Mouse (Mus musculus): ENCODE results near the gene Ttc38. TPM values are rescaled to one million over a fixed set of nuclear protein-coding genes. Genes with fewer than 3 reads are reported as not detected.

The Ttc38 gene
- polyA plus RNA-seq (2012; rRNA removed) (5.0 and 5.9 TPM in 2 replicates), polyA plus RNA-seq (2014; fragmentation: Nextera tagmentation; extraction: Ambion mirVana) (6.9 and 7.6 TPM in 2 replicates)

DNA sequence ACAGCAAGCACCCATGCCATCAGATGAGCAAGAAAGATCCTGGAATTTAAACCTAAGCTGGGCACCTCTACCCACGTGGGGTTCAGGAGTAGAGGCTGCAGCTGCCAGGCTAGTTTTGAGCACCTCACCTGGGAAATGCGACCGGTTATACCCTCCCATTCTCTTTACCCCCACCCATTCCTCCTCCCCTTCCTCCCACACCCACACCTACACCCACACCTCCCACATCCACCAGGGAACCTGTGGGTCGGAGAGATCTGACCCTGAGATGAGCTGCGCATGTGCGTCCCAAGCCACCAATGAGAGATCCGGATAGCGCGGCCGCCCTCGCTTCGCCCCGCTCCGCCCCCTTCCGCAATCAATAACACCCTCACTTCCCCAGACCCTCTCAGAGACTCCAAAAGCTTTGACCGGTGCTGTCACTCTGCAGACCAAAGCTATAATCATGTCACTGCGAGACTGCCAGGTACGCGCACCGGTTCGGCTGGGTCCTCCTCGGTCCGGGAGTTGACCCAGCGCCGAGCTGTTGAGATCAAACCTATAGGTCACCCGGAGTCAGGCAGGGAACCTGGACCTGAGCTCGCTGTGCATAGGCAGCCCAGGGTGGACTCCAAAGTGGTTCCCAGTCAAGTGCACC is at the start of gene Ttc38:
Gene Ttc38, plus strand, starts transcription at position 353 of the 637 bp plus-strand sequence.
- Histone ChIP-seq H3K36me3 (ENCODE audit: control insufficient read depth, insufficient read depth, low read length) (0 out of 2 replicates have a peak, but pooled peaks cover 5% of the 10 kb centered on the region), H3K4me1 (ENCODE audit: control insufficient read depth, insufficient read depth, low read length) (peaks cover 8% of the 10 kb centered on the region), H3K4me2 (replicated peaks; ENCODE audit: low read depth, low read length, severe bottlenecking) (peak within 1 kb of the TSS; percentile 69), H3K9me3 (ENCODE audit: control insufficient read depth, low read length) (no peaks in the 10 kb centered on the region), H3K27ac (replicated peaks; ENCODE audit: low read depth, low read length) (no peak within 1 kb of the TSS), H3K4me3 (replicated peaks; ENCODE audit: low read length) (peak within 1 kb of the TSS; percentile 45), H3K27me3 (ENCODE audit: control insufficient read depth, insufficient read depth, low read length) (no peaks in the 10 kb centered on the region), H3K9ac (ENCODE audit: low read depth, low read length, severe bottlenecking) (peak within 1 kb of the TSS; percentile 52)
- peak; percentile 72 for DNase-seq (ENCODE audit: low spot score)
- peak; percentile 94 for ATAC-seq (ENCODE audit: low FRiP score, low read depth)
- under 1% methylated on average over 27 of the region's 27 CpGs for WGBS
- 0 out of 2 replicates have a peak, but pooled peaks have one; percentile 19 for TF ChIP-seq POLR2A (IDR thresholded peaks at IDR 0.05; ENCODE audit: borderline replicate concordance, extremely low read depth, insufficient read depth, insufficient read length)

DNA sequence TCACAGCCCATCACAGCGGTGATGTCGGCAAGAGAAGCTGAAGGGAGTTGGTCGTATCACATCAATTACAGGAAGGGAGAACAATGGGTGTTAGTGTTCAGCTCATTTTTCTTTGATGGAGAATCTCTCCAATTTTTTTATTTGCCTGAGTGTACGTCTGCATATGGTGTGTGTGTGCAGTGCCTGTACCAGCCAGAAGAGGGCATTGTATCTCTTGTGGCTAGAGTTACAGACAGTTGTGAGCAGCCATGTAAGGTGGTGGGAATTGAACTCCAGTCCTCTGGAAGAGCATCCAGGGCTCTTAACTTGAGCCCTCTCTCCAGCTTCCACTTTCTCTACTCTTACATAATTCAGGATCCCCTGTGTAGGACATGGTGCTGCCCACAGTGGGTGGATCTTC is 49.0 kb upstream of the Ttc38 start:
- Histone ChIP-seq H3K4me2 (replicated peaks; ENCODE audit: low read depth, low read length, severe bottlenecking) (no peak overlapping the region), H3K9me3 (ENCODE audit: control insufficient read depth, low read length) (no peaks in the 10 kb centered on the region), H3K27ac (replicated peaks; ENCODE audit: low read depth, low read length) (no peak overlapping the region), H3K4me1 (ENCODE audit: control insufficient read depth, insufficient read depth, low read length) (no peaks in the 10 kb centered on the region), H3K27me3 (ENCODE audit: control insufficient read depth, insufficient read depth, low read length) (no peaks in the 10 kb centered on the region), H3K36me3 (ENCODE audit: control insufficient read depth, insufficient read depth, low read length) (no peaks in the 10 kb centered on the region), H3K9ac (ENCODE audit: low read depth, low read length, severe bottlenecking) (no peak overlapping the region), H3K4me3 (replicated peaks; ENCODE audit: low read length) (no peak overlapping the region)
- no peak for ATAC-seq (ENCODE audit: low FRiP score, low read depth)
- TF ChIP-seq POLR2A (IDR thresholded peaks at IDR 0.05; ENCODE audit: borderline replicate concordance, extremely low read depth, insufficient read depth, insufficient read length), result no peak
- 89% methylated on average over 4 of the region's 4 CpGs for WGBS
- no peak for DNase-seq (ENCODE audit: low spot score)

DNA sequence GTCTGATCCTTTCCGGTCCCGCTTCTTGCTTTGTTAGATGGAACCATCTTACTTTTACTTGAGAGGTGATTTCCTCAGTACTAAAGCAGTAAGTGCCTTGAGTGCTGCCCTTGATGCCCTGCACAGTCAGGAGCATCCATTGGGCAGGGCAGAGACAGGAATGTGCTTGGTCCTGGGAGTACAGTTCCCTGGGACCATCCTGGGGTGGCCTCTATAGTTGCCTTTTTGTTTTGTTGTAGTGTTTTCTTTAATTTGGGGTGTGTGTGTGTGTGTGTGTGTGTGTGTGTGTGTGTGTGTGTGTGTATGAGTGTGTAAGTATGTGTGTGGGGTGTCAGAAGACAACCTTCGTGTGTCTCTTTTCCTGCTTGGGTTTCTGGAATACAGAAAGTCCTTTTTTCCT is 47.8 kb upstream of the Ttc38 start:
- H3K4me3 ChIP-seq (replicated peaks; ENCODE audit: low read length), result no peak overlapping the region
- H3K27me3 ChIP-seq (ENCODE audit: control insufficient read depth, insufficient read depth, low read length), result no peaks in the 10 kb centered on the region
- no peaks in the 10 kb centered on the region for H3K4me1 ChIP-seq (ENCODE audit: control insufficient read depth, insufficient read depth, low read length)
- ATAC-seq (ENCODE audit: low FRiP score, low read depth) (no peak), DNase-seq (ENCODE audit: low spot score) (no peak)
- H3K9ac ChIP-seq (ENCODE audit: low read depth, low read length, severe bottlenecking), result no peak overlapping the region
- H3K9me3 ChIP-seq (ENCODE audit: control insufficient read depth, low read length), result no peaks in the 10 kb centered on the region
- no peaks in the 10 kb centered on the region for H3K36me3 ChIP-seq (ENCODE audit: control insufficient read depth, insufficient read depth, low read length)
- no peak overlapping the region for H3K4me2 ChIP-seq (replicated peaks; ENCODE audit: low read depth, low read length, severe bottlenecking)
- WGBS, result 84% methylated on average over 3 of the region's 3 CpGs
- H3K27ac ChIP-seq (replicated peaks; ENCODE audit: low read depth, low read length), result no peak overlapping the region
- TF ChIP-seq POLR2A (IDR thresholded peaks at IDR 0.05; ENCODE audit: borderline replicate concordance, extremely low read depth, insufficient read depth, insufficient read length), result no peak

DNA sequence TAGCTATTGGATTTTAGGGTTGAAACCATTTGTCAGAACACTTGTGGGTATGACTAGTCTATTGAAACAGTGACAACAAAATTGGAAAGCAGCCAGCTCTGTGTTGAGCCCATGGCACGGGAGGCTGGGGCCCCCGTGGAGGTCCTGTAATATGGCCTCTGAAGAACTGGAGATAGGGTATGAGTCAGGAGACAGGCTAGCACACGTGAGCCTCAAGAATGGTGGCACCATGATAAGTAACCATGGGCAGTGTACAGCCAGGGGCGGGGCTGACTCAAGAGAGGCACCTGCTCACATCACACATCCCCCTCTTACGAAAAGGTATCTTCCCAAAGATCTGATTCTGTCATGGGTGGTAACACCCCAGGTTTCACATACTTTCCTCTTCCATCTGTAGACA is 45.4 kb upstream of the Ttc38 start:
- ATAC-seq (ENCODE audit: low FRiP score, low read depth), result no peak

DNA sequence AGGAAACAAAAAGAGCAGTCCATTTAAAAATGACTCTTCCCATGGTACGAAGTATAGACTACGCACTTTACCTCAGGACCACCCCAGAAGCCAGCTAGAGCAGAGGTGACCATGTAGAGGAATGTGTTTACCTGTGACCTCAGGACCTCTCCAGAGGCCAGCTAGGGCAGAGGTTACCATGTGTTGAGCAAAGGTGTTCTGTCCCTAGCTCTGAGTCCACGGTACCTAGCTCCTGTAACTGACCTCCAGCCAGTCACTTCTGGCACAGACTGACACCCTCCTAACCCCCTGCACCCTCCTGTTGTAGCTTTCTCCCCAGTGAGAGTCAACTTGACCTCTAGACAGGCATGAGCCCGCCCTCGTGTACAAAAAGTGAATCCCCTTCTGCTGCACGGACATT is 44.6 kb upstream of the Ttc38 start:
- Histone ChIP-seq H3K4me2 (replicated peaks; ENCODE audit: low read depth, low read length, severe bottlenecking) (no peak overlapping the region), H3K27ac (replicated peaks; ENCODE audit: low read depth, low read length) (no peak overlapping the region), H3K9ac (ENCODE audit: low read depth, low read length, severe bottlenecking) (no peak overlapping the region), H3K9me3 (ENCODE audit: control insufficient read depth, low read length) (no peaks in the 10 kb centered on the region), H3K4me1 (ENCODE audit: control insufficient read depth, insufficient read depth, low read length) (no peaks in the 10 kb centered on the region), H3K27me3 (ENCODE audit: control insufficient read depth, insufficient read depth, low read length) (no peaks in the 10 kb centered on the region), H3K36me3 (ENCODE audit: control insufficient read depth, insufficient read depth, low read length) (no peaks in the 10 kb centered on the region), H3K4me3 (replicated peaks; ENCODE audit: low read length) (no peak overlapping the region)
- DNase-seq (ENCODE audit: low spot score), result no peak
- 91% methylated on average over 6 of the region's 6 CpGs for WGBS
- no peak for ATAC-seq (ENCODE audit: low FRiP score, low read depth)
- TF ChIP-seq POLR2A (IDR thresholded peaks at IDR 0.05; ENCODE audit: borderline replicate concordance, extremely low read depth, insufficient read depth, insufficient read length), result no peak

More for the DNA sequence above, 45.4 kb upstream of the Ttc38 start:
- TF ChIP-seq POLR2A (IDR thresholded peaks at IDR 0.05; ENCODE audit: borderline replicate concordance, extremely low read depth, insufficient read depth, insufficient read length), result no peak
- no peak overlapping the region for H3K4me3 ChIP-seq (replicated peaks; ENCODE audit: low read length)
- H3K36me3 ChIP-seq (ENCODE audit: control insufficient read depth, insufficient read depth, low read length), result no peaks in the 10 kb centered on the region
- H3K9me3 ChIP-seq (ENCODE audit: control insufficient read depth, low read length), result no peaks in the 10 kb centered on the region
- H3K9ac ChIP-seq (ENCODE audit: low read depth, low read length, severe bottlenecking), result no peak overlapping the region
- no peak overlapping the region for H3K4me2 ChIP-seq (replicated peaks; ENCODE audit: low read depth, low read length, severe bottlenecking)
- 72% methylated on average over 5 of the region's 5 CpGs for WGBS
- no peaks in the 10 kb centered on the region for H3K27me3 ChIP-seq (ENCODE audit: control insufficient read depth, insufficient read depth, low read length)
- no peak overlapping the region for H3K27ac ChIP-seq (replicated peaks; ENCODE audit: low read depth, low read length)
- H3K4me1 ChIP-seq (ENCODE audit: control insufficient read depth, insufficient read depth, low read length), result no peaks in the 10 kb centered on the region
- no peak for DNase-seq (ENCODE audit: low spot score)

Measured in limb, embryonic 14.5 days (tissue).